Mouse (Mus musculus): ENCODE results near the gene Far1. TPM values are rescaled to one million over a fixed set of nuclear protein-coding genes. Genes with fewer than 3 reads are reported as not detected.

Gene Far1
- total RNA-seq, 2 experiments from 2014 or later: 121 to 125 TPM

- TF ChIP-seq CTCF (IDR thresholded peaks at IDR 0.05): no peak
- no peak for DNase-seq (ENCODE audit: extremely low spot score in 1 of 2, low spot score in 2 of 2)
- intact Hi-C loops (cut with DNase I): no loop called here
- H3K4me3 ChIP-seq: no peak overlapping the region
- no peak overlapping the region for H3K27ac ChIP-seq
Measured at GRCm38 (mm10) chr7:113614198-113614927, 100.7 kb downstream of the Far1 start.

GRCm38 (mm10) chr7:113619166-113619565, 105.5 kb downstream of the Far1 start:
- H3K27ac ChIP-seq: no peak overlapping the region; the same call in 1 of the 2 replicates
- DNase-seq (ENCODE audit: extremely low spot score in 1 of 2, low spot score in 2 of 2): no peak
- intact Hi-C loops (cut with DNase I): no loop called here

GRCm38 (mm10) chr7:113619768-113620167, 106.1 kb downstream of the Far1 start:
- H3K27ac ChIP-seq: peak overlapping the region; percentile 72
- peak; percentile 29 to 41 for DNase-seq (ENCODE audit: extremely low spot score in 1 of 2, low spot score in 2 of 2)
- intact Hi-C loops (cut with DNase I): loop anchor here (1.0 kb wide), 1 partner anchor 19 kb away; no protein-coding TSS in a partner anchor
- no peak for TF ChIP-seq CTCF (IDR thresholded peaks at IDR 0.05)
- no peak overlapping the region for H3K4me3 ChIP-seq

More at GRCm38 (mm10) chr7:113619166-113619565, 105.5 kb downstream of the Far1 start:
- no peak for TF ChIP-seq CTCF (IDR thresholded peaks at IDR 0.05)
- no peak overlapping the region for H3K4me3 ChIP-seq

Other genes with a start within 250 kb of the Far1 start
- gene Btbd10, start 144.4 kb upstream of the Far1 start, total RNA-seq (2021): 100 to 1,000 TPM in 1 of 2 experiments, 10 to 100 TPM in 1; 90.1 to 104 TPM
- not detected for gene Pth, start 125.3 kb upstream of the Far1 start, total RNA-seq (2021)